Mouse (Mus musculus): Measurements from ENCODE around the gene Nrip1.
"Not testable (repeated sequence)": the region's sequence is repeated elsewhere in the genome, so short reads cannot be mapped to it uniquely, and the experiment has no call there.

The Nrip1 gene

GRCm38 (mm10) chr16:76373671-76374091, at the start of gene Nrip1:
Nrip1 (minus strand) TSS chr16:76373827.
- DNase-seq (ENCODE audit: low spot score in 2 of 2) = peak in 1 of 2 experiments; percentile 50

DNA sequence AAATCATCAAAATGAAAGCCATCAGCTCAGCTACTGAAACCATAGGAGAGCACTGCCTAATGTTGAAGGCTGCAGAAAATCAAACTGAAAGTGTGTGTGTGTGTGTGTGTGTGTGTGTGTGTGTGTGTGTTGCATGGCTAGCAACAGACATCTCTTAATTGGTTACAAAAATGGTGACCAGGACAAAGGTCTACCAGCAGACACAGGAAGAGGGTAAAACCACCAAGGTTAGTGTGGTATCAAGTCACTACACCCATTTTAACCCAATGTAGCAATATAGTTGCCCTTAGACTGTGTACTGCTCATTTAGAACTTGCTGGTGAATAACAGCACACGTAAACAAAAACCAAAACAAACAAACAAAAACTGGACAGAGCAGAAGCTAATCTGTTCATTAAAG, 48.9 kb upstream of the Nrip1 start:
- DNase-seq (ENCODE audit: low spot score in 2 of 2) = no peak

DNA sequence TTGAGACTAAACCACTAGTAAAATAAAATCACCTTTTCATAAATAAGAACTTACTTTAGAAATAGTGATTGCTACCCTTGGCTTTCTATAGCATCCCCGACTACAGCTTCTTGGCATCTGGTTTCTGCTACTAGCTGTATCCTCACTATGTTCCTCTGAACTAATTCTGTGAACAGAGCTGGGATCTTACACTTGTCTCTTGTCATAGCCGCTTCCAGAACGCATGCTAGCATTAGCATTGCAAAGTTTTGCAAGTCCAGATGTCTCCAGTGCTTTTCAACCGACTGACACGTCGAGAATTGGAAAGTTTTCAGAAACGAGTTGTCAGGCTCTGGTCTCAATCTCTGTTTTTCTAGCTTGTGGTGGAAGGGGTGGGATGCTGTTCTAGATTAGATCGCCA, 46.2 kb upstream of the Nrip1 start:
- no peak for DNase-seq (ENCODE audit: low spot score in 2 of 2)

- DNase-seq (ENCODE audit: low spot score in 2 of 2) = no peak
These were observed 42.9 kb upstream of the Nrip1 start for GRCm38 (mm10) chr16:76416477-76416876.

GRCm38 (mm10) chr16:76416060-76416438, 42.4 kb upstream of the Nrip1 start:
- no peak for DNase-seq (ENCODE audit: low spot score in 2 of 2)

DNA sequence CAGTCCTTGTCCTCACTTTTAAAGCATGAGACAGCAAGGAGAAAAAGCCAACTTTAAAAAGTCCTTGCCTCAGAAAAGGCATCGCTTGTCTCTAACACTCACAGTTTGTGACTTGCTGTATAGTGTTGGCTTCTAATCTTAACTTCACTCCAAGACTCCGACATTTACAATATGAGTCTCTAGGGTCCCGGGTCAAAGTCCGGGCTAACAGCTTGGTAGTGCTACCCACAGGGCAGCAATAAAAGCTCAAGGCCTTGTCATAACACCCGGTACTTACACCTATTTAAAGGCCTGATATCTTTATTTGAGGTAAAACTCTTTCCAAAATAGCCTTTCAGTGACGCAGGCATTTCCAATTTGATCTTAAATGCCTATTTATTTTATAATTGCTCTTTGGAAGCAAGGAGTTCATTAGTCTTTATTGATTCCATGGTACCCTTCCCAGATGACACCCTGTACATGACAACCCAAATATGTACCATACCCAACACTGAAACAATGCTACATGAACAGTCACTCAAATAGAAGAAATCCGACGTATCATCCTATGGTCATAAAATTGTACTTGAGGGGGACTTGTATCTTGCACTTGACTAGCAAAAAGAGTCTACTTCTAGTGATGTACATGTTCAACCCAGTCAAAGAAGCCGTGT, 41.9 kb upstream of the Nrip1 start:
- no peak for DNase-seq (ENCODE audit: low spot score in 2 of 2)

DNA sequence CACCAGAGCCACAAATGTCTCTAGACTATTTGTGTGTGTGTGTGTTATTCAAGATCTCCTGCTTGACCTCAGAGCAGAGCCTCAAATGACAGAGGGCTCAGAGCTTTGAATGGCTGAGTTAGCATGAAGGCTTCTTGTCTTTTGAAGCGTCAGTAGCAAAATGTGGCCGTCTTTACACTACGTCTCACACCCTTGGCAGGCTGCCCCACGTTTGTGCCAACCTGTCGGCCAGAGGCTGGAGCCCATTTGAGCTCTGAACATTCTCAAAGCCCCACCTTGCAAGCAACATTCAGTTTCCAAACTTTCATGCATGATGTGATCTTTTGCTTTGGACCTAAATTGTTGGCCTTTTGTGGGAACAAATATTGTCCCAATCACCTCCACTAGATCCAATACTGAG, 40.9 kb upstream of the Nrip1 start:
- DNase-seq (ENCODE audit: low spot score in 2 of 2) = no peak

DNA sequence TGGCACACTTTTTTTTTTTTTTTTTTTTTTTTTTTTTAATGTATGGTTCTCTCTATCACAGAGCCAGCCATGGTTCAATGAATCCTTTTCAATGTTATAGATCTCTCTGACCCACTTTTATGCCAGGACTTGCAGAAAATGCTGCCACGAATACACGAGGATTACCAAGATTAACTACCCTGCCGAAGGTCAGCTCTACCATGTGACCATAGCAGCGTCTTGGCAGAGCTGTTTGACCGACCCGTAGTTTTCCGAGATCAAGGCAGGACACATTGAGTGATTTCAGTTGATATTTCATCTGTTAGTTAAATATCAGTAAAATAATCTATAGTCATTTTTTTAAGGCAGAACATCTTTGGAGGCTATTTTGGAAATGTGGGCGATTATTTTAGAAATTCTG, 40.0 kb upstream of the Nrip1 start:
- no peak for DNase-seq (ENCODE audit: low spot score in 2 of 2)

DNA sequence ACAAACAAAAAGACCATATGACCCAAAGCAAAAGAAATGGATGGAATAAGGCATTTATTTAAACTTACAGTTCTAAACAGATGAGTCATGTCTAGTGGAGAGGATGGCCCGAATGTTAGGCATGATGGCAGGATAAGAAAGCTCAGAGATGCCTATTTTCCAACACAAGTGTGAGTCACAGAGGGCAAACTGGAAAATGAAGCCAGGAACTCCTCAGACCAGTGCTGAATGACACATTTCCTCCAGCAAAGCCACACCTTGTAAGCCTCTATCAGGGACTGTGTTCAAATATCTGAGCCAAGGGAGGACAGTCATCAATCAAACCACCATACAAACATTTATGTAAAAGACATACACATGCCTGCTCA, 35.7 kb upstream of the Nrip1 start:
- DNase-seq (ENCODE audit: low spot score in 2 of 2) = no peak

GRCm38 (mm10) chr16:76408696-76409354, 35.2 kb upstream of the Nrip1 start:
- DNase-seq (ENCODE audit: low spot score in 2 of 2) = no peak

DNA sequence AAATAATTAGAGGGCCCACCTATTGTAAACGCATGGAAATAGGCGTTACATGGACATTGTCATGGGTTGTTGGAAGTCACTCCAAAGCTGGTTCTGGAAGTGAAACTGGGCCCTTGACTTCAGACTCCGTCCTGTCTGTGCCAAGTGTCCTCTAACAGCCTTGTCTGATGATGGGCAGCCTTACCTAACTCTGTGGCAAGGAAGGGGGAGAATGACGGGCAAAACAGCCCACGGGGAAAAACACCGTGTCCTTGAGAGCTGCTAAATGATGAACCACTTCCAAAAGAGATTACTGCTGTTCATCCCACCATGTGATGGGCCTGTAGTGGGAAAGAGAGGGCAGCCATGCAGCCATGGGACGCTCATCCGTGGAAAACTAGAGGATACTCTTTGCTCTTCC, 34.6 kb upstream of the Nrip1 start:
- no peak for DNase-seq (ENCODE audit: low spot score in 2 of 2)

DNA sequence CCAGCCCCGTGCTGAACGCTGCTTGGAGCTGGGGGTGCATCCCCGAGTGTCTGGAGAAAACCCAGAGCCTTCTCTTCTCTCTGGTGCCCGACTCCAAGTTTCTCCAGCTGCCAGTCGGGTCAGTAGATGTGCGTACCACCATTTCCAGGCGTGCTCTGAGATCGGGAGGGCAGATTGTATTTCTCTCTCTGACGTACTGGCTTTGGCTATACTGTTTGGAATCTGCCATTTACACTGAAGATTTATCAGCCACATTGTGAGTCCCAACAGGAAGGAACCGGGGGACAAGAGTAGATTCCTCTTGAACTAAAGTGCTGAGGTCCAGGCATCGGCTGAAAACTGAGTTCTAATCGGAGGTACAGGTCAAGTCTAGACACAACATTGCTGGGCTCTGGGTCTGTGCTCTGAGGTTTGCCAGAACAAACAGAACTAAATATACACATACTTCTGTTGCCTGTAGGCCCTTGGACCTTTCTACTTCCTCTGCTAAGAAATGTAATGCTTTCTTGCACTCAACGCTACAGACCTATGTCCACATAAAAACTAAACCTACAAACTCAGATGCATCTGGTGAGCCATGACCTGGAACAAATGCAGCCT, 33.8 kb upstream of the Nrip1 start:
- no peak for DNase-seq (ENCODE audit: low spot score in 2 of 2)

DNA sequence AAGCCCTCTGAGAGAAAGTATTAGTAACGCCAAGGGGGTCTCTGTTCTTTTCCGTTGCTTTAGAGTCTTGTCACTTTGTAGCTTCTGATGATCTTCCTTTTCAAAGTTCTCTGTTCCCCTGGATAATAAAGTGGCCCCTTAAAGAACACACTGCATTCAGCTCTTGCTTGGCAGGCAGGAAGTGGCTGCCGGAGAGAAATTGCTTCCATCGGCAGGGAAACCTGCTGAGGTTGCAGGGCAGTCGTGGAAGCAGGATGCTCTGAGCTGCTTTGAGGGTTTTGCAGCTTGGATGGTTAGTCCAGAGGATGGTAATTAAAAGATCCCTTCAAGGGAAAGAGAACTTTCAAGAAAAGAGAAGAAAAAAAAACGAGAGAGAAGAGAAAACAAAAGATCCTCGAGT, 33.3 kb upstream of the Nrip1 start:
- DNase-seq (ENCODE audit: low spot score in 2 of 2) = no peak

DNA sequence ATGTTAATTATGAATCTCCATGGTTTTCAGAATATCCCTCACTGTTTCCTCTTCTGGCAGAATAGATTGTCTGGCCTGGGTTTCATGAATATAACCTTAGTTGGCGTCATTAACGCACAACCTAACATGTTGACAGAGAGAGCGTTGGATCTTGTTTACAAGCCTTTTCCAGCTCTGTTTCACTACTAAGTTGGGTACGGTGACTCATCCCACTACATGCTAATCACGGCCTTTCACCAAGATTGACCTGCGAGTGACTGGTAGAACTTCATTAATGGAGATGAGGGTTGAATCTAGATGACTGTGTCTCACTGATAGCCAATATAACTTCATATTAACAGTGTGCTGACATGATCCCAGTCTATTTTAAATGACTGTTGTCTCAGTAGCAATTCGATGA, 32.7 kb upstream of the Nrip1 start:
- no peak for DNase-seq (ENCODE audit: low spot score in 2 of 2)

GRCm38 (mm10) chr16:76403305-76403704, 29.7 kb upstream of the Nrip1 start:
- not testable (repeated sequence) for DNase-seq (ENCODE audit: low spot score in 2 of 2)

- no peak for DNase-seq (ENCODE audit: low spot score in 2 of 2)
These were observed 22.9 kb upstream of the Nrip1 start for GRCm38 (mm10) chr16:76396512-76396911.

- no peak for DNase-seq (ENCODE audit: low spot score in 2 of 2)
These were observed 19.6 kb upstream of the Nrip1 start for GRCm38 (mm10) chr16:76393267-76393666.

- no peak for DNase-seq (ENCODE audit: low spot score in 2 of 2)
These were observed 12.9 kb upstream of the Nrip1 start for GRCm38 (mm10) chr16:76386496-76386895.

GRCm38 (mm10) chr16:76386071-76386470, 12.4 kb upstream of the Nrip1 start:
- DNase-seq (ENCODE audit: low spot score in 2 of 2) = no peak

GRCm38 (mm10) chr16:76377211-76377610, 3.6 kb upstream of the Nrip1 start:
- DNase-seq (ENCODE audit: low spot score in 2 of 2) = no peak

DNA sequence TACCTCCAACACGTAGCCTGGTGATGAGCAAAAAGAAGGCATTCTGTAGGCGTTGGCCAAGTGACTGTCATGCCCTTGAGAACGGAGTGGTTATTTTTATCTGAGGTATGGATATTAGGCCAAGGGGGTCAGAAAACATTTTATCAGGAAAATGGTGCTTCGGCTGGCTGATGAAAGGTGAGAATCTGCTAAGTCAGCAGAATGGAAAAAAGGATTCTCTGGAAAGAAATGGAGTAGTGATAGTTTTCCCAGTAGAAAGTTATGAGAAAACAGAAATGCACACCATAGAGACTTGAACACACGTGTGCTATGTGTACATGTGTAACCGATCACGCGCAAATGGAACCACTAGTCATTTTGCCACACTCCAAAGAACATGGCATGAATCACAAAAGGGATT, 3.0 kb upstream of the Nrip1 start:
- no peak for DNase-seq (ENCODE audit: low spot score in 2 of 2)

GRCm38 (mm10) chr16:76372941-76373561, 576 bp downstream of the Nrip1 start:
- DNase-seq (ENCODE audit: low spot score in 2 of 2) = peak; percentile 63 to 68

Data from frontal cortex, postnatal 25 days (tissue).